Comparison of ENCODE assay signal across 9 mouse cellular contexts in genomic region chr2:150500124-150500973, GRCm38 (mm10). TPM values are rescaled to one million over a fixed set of nuclear protein-coding genes. Genes with fewer than 3 reads are reported as not detected.
DNase-seq lines count a peak whose midpoint lies in the region; ATAC-seq and TF ChIP-seq lines count a peak whose summit lies in the region.
"Not testable (repeated sequence)": the region's sequence is repeated elsewhere in the genome, so short reads cannot be mapped to it uniquely, and the experiment has no call there.
"Had no signal": no experiment of that assay in that cellular context is flagged by ENCODE, and none has a peak within 500 bp of the region (broad histone marks: within the 10 kb centered on the region; RNA-seq: fewer than 3 reads in every experiment).

No protein-coding gene starts in this region.

- H3K9ac ChIP-seq in heart, embryonic 14.5 days (ENCODE audit: low read length); intestine, embryonic 15.5 days; limb, embryonic 14.5 days (ENCODE audit: low read depth, low read length, severe bottlenecking); neural tube, embryonic 12.5 days: not testable (repeated sequence)

- TF ChIP-seq POLR2A in brain, embryonic 14.5 days (IDR thresholded peaks at IDR 0.05; ENCODE audit: borderline replicate concordance, extremely low read depth, insufficient read depth, insufficient read length, poor library complexity, severe bottlenecking); limb, embryonic 14.5 days (IDR thresholded peaks at IDR 0.05; ENCODE audit: borderline replicate concordance, extremely low read depth, insufficient read depth, insufficient read length): not testable (repeated sequence)

- H3K4me1 ChIP-seq in forebrain, embryonic 10.5 days; heart, embryonic 14.5 days (ENCODE audit: control insufficient read depth in 2 of 2, insufficient read depth in 2 of 2, low read length in 2 of 2); intestine, embryonic 15.5 days (replicated peaks); limb, embryonic 14.5 days (ENCODE audit: control insufficient read depth, insufficient read depth, low read length); neural tube, embryonic 12.5 days: not testable (repeated sequence)

- not testable (repeated sequence) for TF ChIP-seq CTCF in brain, embryonic 14.5 days (IDR thresholded peaks at IDR 0.05; ENCODE audit: borderline replicate concordance, extremely low read depth, insufficient read depth, insufficient read length)

- H3K27ac ChIP-seq in forebrain, embryonic 10.5 days; heart, embryonic 14.5 days (replicated peaks in 1 of 2; ENCODE audit: control insufficient read depth in 1 of 2, insufficient read depth in 1 of 2, low read depth in 2 of 2, low read length in 2 of 2); intestine, embryonic 15.5 days; limb, embryonic 14.5 days (replicated peaks; ENCODE audit: low read depth, low read length); neural tube, embryonic 12.5 days: not testable (repeated sequence)

- peak; percentile 18 for DNase-seq in brain, embryonic 14.5 days (ENCODE audit: low read depth)
- not testable (repeated sequence) for DNase-seq in forebrain, embryonic 10.5 days (ENCODE audit: extremely low spot score, low spot score); limb, embryonic 14.5 days (ENCODE audit: low spot score)

- not testable (repeated sequence) for H3K36me3 ChIP-seq in forebrain, embryonic 10.5 days (replicated peaks); heart, embryonic 14.5 days (ENCODE audit: control insufficient read depth, insufficient read depth, low read length); intestine, embryonic 15.5 days; limb, embryonic 14.5 days (ENCODE audit: control insufficient read depth, insufficient read depth, low read length); neural tube, embryonic 12.5 days

- H3K27me3 ChIP-seq in forebrain, embryonic 10.5 days (ENCODE audit: poor library complexity, severe bottlenecking); heart, embryonic 14.5 days (ENCODE audit: control insufficient read depth, insufficient read depth, low read length); intestine, embryonic 15.5 days (replicated peaks); limb, embryonic 14.5 days (ENCODE audit: control insufficient read depth, insufficient read depth, low read length); neural tube, embryonic 12.5 days (replicated peaks): not testable (repeated sequence)

- ATAC-seq in heart, embryonic 14.5 days (ENCODE audit: insufficient number of reproducible peaks, insufficient read depth, low FRiP score, low read depth); intestine, embryonic 15.5 days; limb, embryonic 14.5 days (ENCODE audit: low FRiP score, low read depth): not testable (repeated sequence)
- ATAC-seq in megakaryocyte, adult 5-6 weeks (ENCODE audit: poor library complexity, severe bottlenecking), result peak; percentile 52; the same call in 1 of the 2 replicates
- peak; percentile 70; the same call in 1 of the 2 replicates for ATAC-seq in neural tube, embryonic 12.5 days (ENCODE audit: low FRiP score, low read depth)

- not testable (repeated sequence) for H3K9me3 ChIP-seq in forebrain, embryonic 10.5 days; heart, embryonic 14.5 days (ENCODE audit: control insufficient read depth, low read length); intestine, embryonic 15.5 days; limb, embryonic 14.5 days (ENCODE audit: control insufficient read depth, low read length); neural tube, embryonic 12.5 days

- WGBS in forebrain, embryonic 10.5 days, result 48% methylated on average over 60 of the region's 60 CpGs
- 33% methylated on average over 60 of the region's 60 CpGs for WGBS in heart, embryonic 14.5 days
- 37% methylated on average over 60 of the region's 60 CpGs for WGBS in intestine, embryonic 15.5 days
- 39% methylated on average over 59 of the region's 60 CpGs for WGBS in limb, embryonic 14.5 days
- 46% methylated on average over 60 of the region's 60 CpGs for WGBS in neural tube, embryonic 12.5 days

- peak overlapping the region; percentile 58 for H3K4me2 ChIP-seq in heart, embryonic 14.5 days (ENCODE audit: low read length)
- peak overlapping the region; percentile 63 for H3K4me2 ChIP-seq in intestine, embryonic 15.5 days (replicated peaks)
- H3K4me2 ChIP-seq in limb, embryonic 14.5 days (replicated peaks; ENCODE audit: low read depth, low read length, severe bottlenecking), result peak overlapping the region; percentile 35; the same call in 1 of the 2 replicates
- H3K4me2 ChIP-seq in neural tube, embryonic 12.5 days (replicated peaks), result peak overlapping the region; percentile 52

- peak overlapping the region; percentile 40 for H3K4me3 ChIP-seq in forebrain, embryonic 10.5 days
- H3K4me3 ChIP-seq in heart, embryonic 14.5 days (ENCODE audit: control insufficient read depth in 1 of 2, insufficient read depth in 1 of 2, low read depth in 1 of 2, low read length in 2 of 2), result peak overlapping the region; percentile 20 to 27; a peak in 3 of 4 replicates
- H3K4me3 ChIP-seq in intestine, embryonic 15.5 days (replicated peaks), result peak overlapping the region; percentile 26
- H3K4me3 ChIP-seq in limb, embryonic 14.5 days (replicated peaks; ENCODE audit: low read length), result peak overlapping the region; percentile 26
- H3K4me3 ChIP-seq in neural tube, embryonic 12.5 days, result peak overlapping the region; percentile 18; the same call in 1 of the 2 replicates

RNA-seq across cellular contexts. Expression of gene Zfp345, which starts 15.5 kb away (rescaled TPM):
- polyA plus RNA-seq in brain, embryonic 14.5 days (2012; rRNA removed), result 0.05 TPM in 1 of 2 replicates, not detected in the other
- 0.07 TPM in 1 of 2 replicates, not detected in the other for polyA plus RNA-seq in forebrain, embryonic 10.5 days (2016; fragmentation: Nextera tagmentation; extraction: Ambion mirVana)
- 0.07 and 0.08 TPM in 2 replicates for polyA plus RNA-seq in heart, embryonic 14.5 days (2014; fragmentation: Nextera tagmentation; extraction: Ambion mirVana)
- not detected in 2 replicates for polyA plus RNA-seq in intestine, embryonic 15.5 days (2015; fragmentation: Nextera tagmentation; extraction: Ambion mirVana)
- 0.05 and 0.06 TPM in 2 replicates for polyA plus RNA-seq in limb, embryonic 14.5 days (2012; rRNA removed)
- not detected in 2 replicates for polyA plus RNA-seq in limb, embryonic 14.5 days (2014; fragmentation: Nextera tagmentation; extraction: Ambion mirVana)
- total RNA-seq in megakaryocyte, adult 5-6 weeks (2015), result not detected in 2 replicates
- 0.20 and 0.22 TPM in 2 replicates for total RNA-seq in megakaryocyte, adult 5-6 weeks (2017)
- 0.06 TPM in 1 of 2 replicates, not detected in the other for polyA plus RNA-seq in neural tube, embryonic 12.5 days (2016; fragmentation: Nextera tagmentation; extraction: Ambion mirVana)
- total RNA-seq: gastrocnemius, adult 18-20 months; liver, adult 2 months had no signal
- polyA plus RNA-seq: liver, adult 2 months had no signal

RNA-seq across cellular contexts. Expression of gene Zfp442, which starts 49.1 kb away (rescaled TPM):
- polyA plus RNA-seq in brain, embryonic 14.5 days (2012; rRNA removed), result 1.00 and 1.9 TPM in 2 replicates
- polyA plus RNA-seq in forebrain, embryonic 10.5 days (2016; fragmentation: Nextera tagmentation; extraction: Ambion mirVana), result 9.2 and 11.1 TPM in 2 replicates
- 3.4 and 4.4 TPM in 2 replicates for polyA plus RNA-seq in heart, embryonic 14.5 days (2014; fragmentation: Nextera tagmentation; extraction: Ambion mirVana)
- 5.0 and 6.4 TPM in 2 replicates for polyA plus RNA-seq in intestine, embryonic 15.5 days (2015; fragmentation: Nextera tagmentation; extraction: Ambion mirVana)
- polyA plus RNA-seq in limb, embryonic 14.5 days (2012; rRNA removed), result 1.2 and 1.5 TPM in 2 replicates
- 6.7 and 7.6 TPM in 2 replicates for polyA plus RNA-seq in limb, embryonic 14.5 days (2014; fragmentation: Nextera tagmentation; extraction: Ambion mirVana)
- 1.9 and 3.3 TPM in 2 replicates for total RNA-seq in megakaryocyte, adult 5-6 weeks (2015)
- 2.4 and 2.6 TPM in 2 replicates for total RNA-seq in megakaryocyte, adult 5-6 weeks (2017)
- polyA plus RNA-seq in neural tube, embryonic 12.5 days (2016; fragmentation: Nextera tagmentation; extraction: Ambion mirVana), result 8.2 and 9.5 TPM in 2 replicates
